Mouse (Mus musculus) frontal cortex, postnatal 10 days (tissue): ENCODE data around the gene Btbd9.

Experiments
- DNase-seq, 2 experiments: peaks; one replicate each; pipeline ENCODE4 v3.0.0; 2022; ENCODE audit warnings: low spot score in 2 of 2, mixed read lengths in 1 of 2

The Btbd9 gene

GRCm38 (mm10) chr17:30255928-30256560 is 320.2 kb downstream of the Btbd9 start:
- no peak for DNase-seq

GRCm38 (mm10) chr17:30253924-30254323 is 322.4 kb downstream of the Btbd9 start:
- no peak for DNase-seq

- no peak for DNase-seq
Measured at GRCm38 (mm10) chr17:30253028-30253427, 323.3 kb downstream of the Btbd9 start.

- no peak for DNase-seq
Measured at GRCm38 (mm10) chr17:30245308-30245706, 331.0 kb downstream of the Btbd9 start.

- no peak for DNase-seq
Measured at GRCm38 (mm10) chr17:30244651-30245307, 331.5 kb downstream of the Btbd9 start.

GRCm38 (mm10) chr17:30243540-30243939 is 332.7 kb downstream of the Btbd9 start:
- DNase-seq: no peak

- no peak for DNase-seq
Measured at GRCm38 (mm10) chr17:30242647-30243046, 333.6 kb downstream of the Btbd9 start.

GRCm38 (mm10) chr17:30241720-30242322 is 334.5 kb downstream of the Btbd9 start:
- DNase-seq: no peak

GRCm38 (mm10) chr17:30241061-30241460 is 335.2 kb downstream of the Btbd9 start:
- no peak for DNase-seq

- no peak for DNase-seq
Measured at GRCm38 (mm10) chr17:30240659-30241058, 335.6 kb downstream of the Btbd9 start.

GRCm38 (mm10) chr17:30239458-30239857 is 336.8 kb downstream of the Btbd9 start:
- no peak for DNase-seq

GRCm38 (mm10) chr17:30237600-30237999 is 338.7 kb downstream of the Btbd9 start:
- no peak for DNase-seq

GRCm38 (mm10) chr17:30236611-30237010 is 339.7 kb downstream of the Btbd9 start:
- DNase-seq: no peak

GRCm38 (mm10) chr17:30235380-30235779 is 340.9 kb downstream of the Btbd9 start:
- no peak for DNase-seq

- DNase-seq: no peak
Measured at GRCm38 (mm10) chr17:30232698-30233097, 343.6 kb downstream of the Btbd9 start.

GRCm38 (mm10) chr17:30231483-30231882 is 344.8 kb downstream of the Btbd9 start:
- no peak for DNase-seq

GRCm38 (mm10) chr17:30230428-30230827 is 345.9 kb downstream of the Btbd9 start:
- DNase-seq: no peak

GRCm38 (mm10) chr17:30228439-30229215 is 347.7 kb downstream of the Btbd9 start:
- no peak for DNase-seq

- no peak for DNase-seq
Measured at GRCm38 (mm10) chr17:30225030-30225740, 351.1 kb downstream of the Btbd9 start.

GRCm38 (mm10) chr17:30222837-30223236 is 353.5 kb downstream of the Btbd9 start:
- no peak for DNase-seq

GRCm38 (mm10) chr17:30222361-30222760 is 353.9 kb downstream of the Btbd9 start:
- DNase-seq: no peak

GRCm38 (mm10) chr17:30221677-30222076 is 354.6 kb downstream of the Btbd9 start:
- no peak for DNase-seq
